Mouse (Mus musculus) hindbrain, embryonic 15.5 days (tissue): ENCODE results near the gene Sgsh. TPM values are rescaled to one million over a fixed set of nuclear protein-coding genes. Genes with fewer than 3 reads are reported as not detected.
A peak's percentile ranks its signal among the peaks of the same experiment; 100 is the strongest.

Experiments
- ATAC-seq: fragments of 200-750 bp; cut with Nextera tagmentation; 2 replicates; pipeline ENCODE4 v1.8.0; 2017; ENCODE audit warnings: low read depth, moderate number of reproducible peaks, moderate TSS enrichment; ENCODE audit not compliant: low FRiP score
- H3K27ac ChIP-seq: fragments of 300-500 bp; sonication (generic); replicated peaks from 2 replicates; pipeline ENCODE4 v1.5.1; 2015; ENCODE audit warnings: mild to moderate bottlenecking, inconsistent platforms
- H3K27me3 ChIP-seq: fragments of 300-500 bp; sonication (generic); 2 replicates; pipeline ENCODE4 v1.6.1; 2015; ENCODE audit warnings: control low read depth, inconsistent platforms
- H3K36me3 ChIP-seq: fragments of 300-500 bp; sonication (generic); 2 replicates; pipeline ENCODE4 v1.6.1; 2015; ENCODE audit warnings: control low read depth, inconsistent platforms
- H3K4me1 ChIP-seq: fragments of 300-500 bp; sonication (generic); replicated peaks from 2 replicates; pipeline ENCODE4 v1.6.1; 2015; ENCODE audit warnings: control low read depth, inconsistent platforms
- H3K4me2 ChIP-seq: fragments of 300-500 bp; sonication (generic); 2 replicates; pipeline ENCODE4 v1.6.1; 2015; ENCODE audit warnings: moderate library complexity, mild to moderate bottlenecking, inconsistent platforms
- H3K4me3 ChIP-seq: fragments of 300-500 bp; sonication (generic); 2 replicates; pipeline ENCODE4 v1.5.1; 2015; ENCODE audit warnings: mild to moderate bottlenecking, inconsistent platforms
- H3K9ac ChIP-seq: fragments of 300-500 bp; sonication (generic); 2 replicates; pipeline ENCODE4 v1.6.1; 2015; ENCODE audit warnings: inconsistent platforms
- H3K9me3 ChIP-seq: fragments of 300-500 bp; sonication (generic); 2 replicates; pipeline ENCODE4 v1.6.1; 2016; ENCODE audit warnings: control low read depth, inconsistent platforms
- WGBS: fragments of 180-500 bp; shearing (Covaris S2); methylation state at CpG from one replicate; pipeline ENCODE4 v1.1.7; 2015; 5-methylcytosine and 5-hydroxymethylcytosine counted together
- polyA plus RNA-seq: library from polyadenylated mRNA; unstranded; fragments of >200 nt; fragmentation: Nextera tagmentation; extraction: Ambion mirVana; gene quantifications from 2 replicates; pipeline ENCODE4 v1.2.1, GENCODE M21; 2015

Sgsh gene
- polyA plus RNA-seq, 1 experiment from 2014 or later: 4.4 TPM

DNA sequence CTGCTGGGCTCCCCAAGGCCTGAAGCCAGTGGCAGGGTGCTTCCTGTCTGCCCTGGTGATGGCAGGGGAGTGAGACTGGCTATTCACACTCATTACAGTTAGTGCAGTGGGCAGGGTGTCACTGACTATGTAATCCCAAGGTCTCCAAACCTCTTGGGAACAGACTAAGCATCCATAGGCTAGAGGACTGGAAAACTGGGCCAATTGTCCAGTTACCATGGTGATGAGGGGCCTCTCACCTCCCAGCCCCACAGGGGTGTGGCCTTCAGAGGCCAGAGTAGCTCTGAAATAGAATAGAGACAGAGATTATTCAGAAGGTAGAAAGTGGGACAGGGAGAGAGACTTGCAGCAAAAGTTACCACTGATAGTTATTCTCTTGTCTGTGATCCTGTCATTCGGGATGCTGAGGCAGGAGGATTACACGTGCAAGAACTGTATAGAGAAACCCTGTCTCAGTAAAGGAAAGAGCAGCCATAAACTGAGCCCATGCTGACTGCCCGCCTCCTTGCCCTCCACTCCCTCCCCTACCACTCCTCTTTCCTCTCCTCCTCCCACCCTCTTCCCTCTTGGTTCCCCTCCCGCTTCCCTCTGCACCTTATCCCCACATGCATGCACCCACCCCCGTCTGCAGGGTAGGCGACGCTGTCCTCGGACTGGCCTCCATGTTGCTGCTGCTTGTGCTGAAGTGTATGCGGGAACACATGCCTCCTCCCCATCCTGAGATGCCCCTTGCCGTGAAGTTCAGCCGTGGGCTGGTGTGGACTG lies 7.6 kb upstream of the Sgsh start:
- H3K27ac ChIP-seq: no peak overlapping the region; the same call in 1 of the 2 replicates
- peak overlapping the region; percentile 39 for H3K9ac ChIP-seq
- H3K36me3 ChIP-seq: no peaks in the 10 kb centered on the region
- no peaks in the 10 kb centered on the region for H3K27me3 ChIP-seq
- ATAC-seq: peak; percentile 71
- peak overlapping the region; percentile 26 for H3K4me3 ChIP-seq
- 27% methylated on average over 11 of the region's 11 CpGs for WGBS
- H3K4me1 ChIP-seq: peaks cover 10% of the 10 kb centered on the region; the same call in 1 of the 2 replicates
- no peaks in the 10 kb centered on the region for H3K9me3 ChIP-seq
- peak overlapping the region; percentile 50 for H3K4me2 ChIP-seq

DNA sequence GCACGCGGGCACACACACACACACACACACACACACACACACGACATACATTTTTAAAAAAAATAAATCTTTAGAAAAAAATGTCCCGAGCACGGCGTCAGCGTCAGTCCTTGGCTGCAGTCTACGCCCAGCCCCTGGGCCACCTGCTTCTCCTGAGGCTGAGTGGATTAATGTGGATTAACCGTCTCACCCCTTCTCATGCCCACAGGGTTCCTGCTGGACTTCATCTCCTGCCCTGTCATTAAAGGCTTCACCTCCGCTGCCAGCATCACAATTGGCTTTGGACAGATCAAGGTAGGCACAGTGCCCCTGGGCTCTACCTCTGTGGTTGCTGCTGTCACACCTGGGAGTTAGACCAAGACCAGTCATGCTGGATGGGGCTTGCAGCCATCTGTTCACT lies 3.8 kb upstream of the Sgsh start:
- Histone ChIP-seq H3K9me3 (no peaks in the 10 kb centered on the region), H3K4me3 (no peak overlapping the region), H3K36me3 (no peaks in the 10 kb centered on the region), H3K27me3 (no peaks in the 10 kb centered on the region), H3K9ac (no peak overlapping the region), H3K4me2 (no peak overlapping the region), H3K4me1 (peaks cover 24% of the 10 kb centered on the region), H3K27ac (no peak overlapping the region)
- ATAC-seq: no peak
- WGBS: 91% methylated on average over 10 of the region's 10 CpGs

DNA sequence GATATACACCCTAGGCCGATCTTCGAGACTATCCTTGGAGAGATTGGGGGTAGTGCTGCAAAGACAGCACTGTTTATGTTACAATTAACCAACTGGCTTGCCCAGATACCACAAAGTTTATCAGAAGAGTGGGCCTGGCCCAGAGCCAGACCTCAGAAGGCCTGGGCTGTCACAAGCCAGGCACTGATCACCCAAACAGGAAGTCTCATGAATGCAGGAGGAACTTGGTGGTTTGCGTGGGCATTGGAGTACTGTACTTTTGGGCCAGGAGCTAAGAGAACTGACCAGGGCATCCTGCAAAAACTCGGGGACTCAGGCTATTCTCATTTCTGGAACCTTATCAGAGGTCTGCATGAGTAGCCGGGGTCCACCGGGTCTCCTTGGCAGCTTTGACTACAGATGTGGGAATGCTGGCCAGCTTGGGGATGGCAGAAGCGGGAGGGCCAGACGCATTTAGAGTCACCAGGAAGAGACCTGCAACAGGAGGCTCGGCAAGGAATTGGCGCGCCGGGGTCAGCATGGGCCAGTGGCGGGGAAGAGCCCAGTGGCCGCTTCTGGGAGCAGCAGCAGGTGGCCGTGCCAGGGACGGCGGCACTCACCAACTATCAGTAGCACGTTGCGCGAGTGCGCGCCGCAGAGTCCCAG lies 416 bp downstream of the Sgsh start:
- ATAC-seq: peak; percentile 54
- WGBS: 8% methylated on average over 19 of the region's 23 CpGs
- peaks cover 14% of the 10 kb centered on the region for H3K4me1 ChIP-seq
- H3K9ac ChIP-seq: peak overlapping the region; percentile 62
- peak overlapping the region; percentile 81 for H3K4me3 ChIP-seq
- no peaks in the 10 kb centered on the region for H3K27me3 ChIP-seq
- no peaks in the 10 kb centered on the region for H3K36me3 ChIP-seq
- H3K4me2 ChIP-seq: peak overlapping the region; percentile 97
- H3K27ac ChIP-seq: peak overlapping the region; percentile 68
- H3K9me3 ChIP-seq: no peaks in the 10 kb centered on the region

DNA sequence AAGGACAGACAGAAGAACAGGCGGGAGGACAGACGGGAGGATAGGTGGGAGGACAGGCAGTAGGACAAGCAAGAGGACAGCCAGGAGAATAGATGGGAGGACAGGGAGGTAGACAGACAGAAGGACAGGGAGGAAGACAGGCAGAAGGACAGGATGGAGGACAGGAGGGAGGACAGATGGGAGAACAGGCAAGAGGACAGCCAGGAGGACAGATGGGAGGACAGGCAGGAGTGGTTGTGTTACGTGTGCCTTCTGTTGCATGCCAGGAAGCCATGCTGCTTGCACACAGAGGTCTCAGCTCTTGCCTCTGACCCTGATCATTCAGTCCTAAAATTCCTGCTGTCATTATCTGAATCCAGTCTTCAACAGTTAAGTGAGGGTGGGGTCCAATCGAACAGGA lies 1.4 kb downstream of the Sgsh start:
- H3K27ac ChIP-seq: no peak overlapping the region
- WGBS: 82% methylated on average over 4 of the region's 4 CpGs
- H3K36me3 ChIP-seq: no peaks in the 10 kb centered on the region
- no peak overlapping the region for H3K9ac ChIP-seq
- H3K4me3 ChIP-seq: no peak overlapping the region
- no peak for ATAC-seq
- H3K9me3 ChIP-seq: no peaks in the 10 kb centered on the region
- H3K4me2 ChIP-seq: no peak overlapping the region
- H3K27me3 ChIP-seq: no peaks in the 10 kb centered on the region
- H3K4me1 ChIP-seq: peaks cover 14% of the 10 kb centered on the region

DNA sequence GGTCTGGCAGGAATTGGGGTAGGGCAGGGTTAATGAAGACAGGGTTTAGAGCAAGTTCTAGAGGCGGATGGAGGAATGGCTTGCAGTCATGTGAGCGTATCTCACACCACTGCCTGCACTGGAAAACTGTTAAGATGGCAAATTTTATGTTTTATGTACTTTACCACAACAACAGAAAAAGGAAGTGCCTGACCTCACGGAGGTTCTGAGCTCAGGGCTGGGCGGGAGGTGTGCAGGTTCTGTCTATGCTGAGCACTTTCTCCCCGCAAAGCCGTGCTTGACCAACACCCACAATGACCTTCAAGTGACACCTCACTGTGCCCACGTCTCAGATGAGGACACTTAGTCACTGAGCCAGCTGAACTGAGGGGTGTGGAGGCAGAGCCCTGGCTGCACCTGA lies 3.2 kb downstream of the Sgsh start:
- Histone ChIP-seq H3K9ac (no peak overlapping the region), H3K27ac (no peak overlapping the region), H3K4me2 (no peak overlapping the region), H3K9me3 (no peaks in the 10 kb centered on the region), H3K36me3 (no peaks in the 10 kb centered on the region), H3K4me3 (no peak overlapping the region), H3K27me3 (no peaks in the 10 kb centered on the region), H3K4me1 (peaks cover 14% of the 10 kb centered on the region)
- 82% methylated on average over 7 of the region's 7 CpGs for WGBS
- ATAC-seq: no peak

DNA sequence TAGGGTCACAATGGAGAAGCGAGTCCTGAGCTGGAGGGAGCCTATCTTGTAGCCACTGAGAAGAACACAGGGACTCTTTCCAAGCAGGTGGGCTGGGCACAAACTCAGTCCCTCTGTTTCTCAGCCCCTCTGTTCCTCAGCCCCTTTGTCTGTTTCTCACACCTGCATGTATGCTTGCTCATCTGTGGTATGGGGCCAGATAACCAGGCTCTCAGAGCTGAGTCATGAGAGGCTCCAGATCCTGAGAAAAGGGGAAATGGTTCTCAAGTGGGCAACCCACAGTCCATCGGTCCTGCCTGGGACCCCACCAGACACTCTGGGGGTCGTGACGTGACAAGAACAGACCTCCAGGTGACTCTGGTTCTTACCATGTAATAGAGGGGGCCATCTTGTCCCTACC lies 8.2 kb downstream of the Sgsh start:
- no peaks in the 10 kb centered on the region for H3K36me3 ChIP-seq
- H3K4me2 ChIP-seq: no peak overlapping the region
- H3K27ac ChIP-seq: no peak overlapping the region
- no peaks in the 10 kb centered on the region for H3K4me1 ChIP-seq
- H3K4me3 ChIP-seq: no peak overlapping the region
- ATAC-seq: no peak
- no peak overlapping the region for H3K9ac ChIP-seq
- H3K27me3 ChIP-seq: no peaks in the 10 kb centered on the region
- 87% methylated on average over 4 of the region's 4 CpGs for WGBS
- H3K9me3 ChIP-seq: no peaks in the 10 kb centered on the region

DNA sequence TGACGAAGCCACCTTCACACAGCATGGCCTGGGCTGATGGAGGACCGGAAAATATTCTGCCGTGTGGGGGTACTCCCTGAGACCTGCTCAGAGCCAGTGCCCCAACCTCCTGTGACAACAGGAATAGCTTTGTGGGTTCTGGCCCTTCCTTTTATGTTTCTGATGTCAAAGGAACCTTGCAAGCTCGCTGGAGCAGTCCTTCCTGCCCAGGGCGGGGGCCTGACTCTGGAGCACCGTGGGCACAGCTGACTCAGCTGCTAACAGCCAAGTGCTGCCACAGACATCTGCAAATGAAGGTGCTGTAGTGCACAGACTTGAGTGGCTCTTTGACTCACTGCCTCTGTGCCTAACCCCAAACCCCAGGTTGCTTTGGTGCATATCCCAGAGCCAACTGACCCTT lies 10.5 kb downstream of the Sgsh start:
- Histone ChIP-seq H3K4me2 (no peak overlapping the region), H3K4me1 (no peaks in the 10 kb centered on the region), H3K9me3 (no peaks in the 10 kb centered on the region), H3K4me3 (no peak overlapping the region), H3K36me3 (no peaks in the 10 kb centered on the region), H3K27ac (no peak overlapping the region), H3K27me3 (no peaks in the 10 kb centered on the region), H3K9ac (no peak overlapping the region)
- ATAC-seq: no peak
- WGBS: 78% methylated on average over 6 of the region's 6 CpGs

DNA sequence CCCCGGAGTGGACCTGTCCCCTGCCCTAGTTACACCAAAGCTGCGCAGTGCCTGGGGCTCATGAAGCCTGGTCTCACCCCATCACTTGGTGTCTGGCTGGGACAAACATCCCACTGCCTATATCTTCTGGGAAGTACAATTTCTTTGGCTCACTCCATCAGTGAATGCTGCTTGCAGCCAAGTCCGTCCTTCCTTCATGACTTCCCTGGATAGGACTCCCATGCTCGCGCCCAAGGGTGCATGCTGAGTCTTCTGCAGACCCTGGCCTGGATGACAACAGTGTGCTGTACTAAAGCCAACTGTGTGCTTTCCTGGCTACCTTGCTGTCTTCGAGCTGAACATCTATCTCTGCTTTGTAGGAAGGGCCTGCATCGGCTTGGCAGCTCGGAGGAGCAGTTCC lies 11.2 kb downstream of the Sgsh start:
- 84% methylated on average over 8 of the region's 8 CpGs for WGBS
- Histone ChIP-seq H3K9ac (no peak overlapping the region), H3K27ac (no peak overlapping the region), H3K4me1 (no peaks in the 10 kb centered on the region), H3K4me3 (no peak overlapping the region), H3K9me3 (no peaks in the 10 kb centered on the region), H3K27me3 (no peaks in the 10 kb centered on the region), H3K4me2 (no peak overlapping the region), H3K36me3 (no peaks in the 10 kb centered on the region)
- ATAC-seq: no peak

DNA sequence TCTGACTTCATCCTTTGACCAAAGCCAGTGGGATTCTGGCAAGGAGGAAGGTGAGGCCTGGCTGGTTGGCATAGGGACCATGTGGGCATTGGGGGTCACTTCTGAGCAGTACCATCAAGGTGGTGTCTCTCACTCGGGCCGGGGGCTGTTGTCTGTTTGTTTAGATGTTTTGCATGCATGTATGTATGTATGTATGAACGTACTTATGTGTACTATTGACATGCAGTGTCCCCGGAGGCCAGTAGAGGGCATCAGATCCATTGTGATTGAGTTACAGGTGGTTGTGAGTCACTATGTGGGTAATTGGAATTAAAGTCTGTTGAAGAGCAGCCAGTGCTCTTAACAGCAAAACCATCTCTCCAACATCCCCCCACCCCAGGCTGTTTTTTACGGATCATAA lies 15.7 kb downstream of the Sgsh start:
- Histone ChIP-seq H3K27me3 (no peaks in the 10 kb centered on the region), H3K4me3 (no peak overlapping the region), H3K4me1 (no peaks in the 10 kb centered on the region), H3K9me3 (no peaks in the 10 kb centered on the region), H3K9ac (no peak overlapping the region), H3K4me2 (no peak overlapping the region), H3K36me3 (no peaks in the 10 kb centered on the region), H3K27ac (no peak overlapping the region)
- 7% methylated on average over 5 of the region's 5 CpGs for WGBS
- ATAC-seq: peak; percentile 45; the same call in 1 of the 2 replicates

DNA sequence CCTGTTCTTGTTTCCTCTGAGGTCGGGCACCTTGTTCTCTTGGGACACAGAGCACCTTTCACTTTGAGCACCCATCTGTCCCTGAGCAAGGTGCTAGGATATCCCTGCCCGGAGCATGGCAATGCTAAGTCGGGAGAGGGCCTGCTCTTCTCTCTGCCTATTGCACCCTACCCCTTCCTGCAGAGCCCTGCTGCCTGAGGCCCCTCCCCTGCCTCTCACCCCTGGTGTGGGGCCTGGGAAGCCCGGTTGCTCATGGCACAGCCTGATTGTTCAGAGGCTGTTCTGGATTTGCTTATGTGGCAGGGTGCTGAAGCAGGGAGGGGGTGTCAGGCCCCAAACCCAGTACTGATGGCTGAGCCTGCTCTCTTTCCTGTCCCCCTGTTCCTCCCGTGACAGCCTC lies 16.2 kb downstream of the Sgsh start:
- Histone ChIP-seq H3K4me2 (no peak overlapping the region), H3K4me1 (no peaks in the 10 kb centered on the region), H3K4me3 (no peak overlapping the region), H3K36me3 (no peaks in the 10 kb centered on the region), H3K27ac (no peak overlapping the region), H3K9me3 (no peaks in the 10 kb centered on the region), H3K9ac (no peak overlapping the region), H3K27me3 (no peaks in the 10 kb centered on the region)
- WGBS: 45% methylated on average over 5 of the region's 5 CpGs
- peak; percentile 51; the same call in 1 of the 2 replicates for ATAC-seq

DNA sequence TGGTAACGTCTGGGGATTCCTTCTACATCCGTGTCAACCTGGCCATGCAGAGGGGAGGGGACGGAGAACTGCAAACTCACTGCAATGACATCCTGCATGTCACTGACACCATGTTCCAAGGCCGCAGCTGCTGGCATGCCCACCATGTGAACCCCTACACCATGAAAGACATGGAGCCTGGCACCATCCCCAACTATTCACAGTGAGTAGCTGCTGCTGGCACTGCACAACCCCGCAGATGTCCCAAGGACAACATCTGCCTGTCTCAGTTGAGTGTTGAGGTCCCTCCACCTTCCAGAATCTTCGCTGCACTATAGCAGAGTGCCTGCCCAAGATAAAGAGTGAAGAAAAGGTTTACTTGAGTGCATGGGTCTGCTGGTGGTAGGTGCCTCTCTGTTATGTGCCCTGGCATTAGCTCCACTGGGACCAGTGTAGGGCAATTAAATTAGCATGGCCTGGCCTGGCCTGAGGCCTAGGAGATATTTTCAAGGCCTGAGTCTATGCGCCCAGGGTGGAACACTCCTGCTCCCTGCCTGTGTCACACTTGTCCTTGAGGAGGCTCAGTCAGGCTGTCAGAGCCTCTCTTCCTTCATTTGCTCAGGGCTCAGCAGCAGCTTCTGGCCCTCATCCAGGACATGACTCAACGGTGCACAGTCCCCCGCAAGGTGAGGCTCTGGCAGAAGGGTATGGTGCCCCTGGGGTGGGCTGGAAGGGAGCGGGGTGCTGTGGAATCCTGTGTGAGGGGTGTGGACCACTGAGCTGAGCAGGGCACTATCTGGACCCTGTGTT lies 16.9 kb downstream of the Sgsh start:
- Histone ChIP-seq H3K36me3 (no peaks in the 10 kb centered on the region), H3K27me3 (no peaks in the 10 kb centered on the region), H3K9ac (no peak overlapping the region), H3K27ac (no peak overlapping the region), H3K4me3 (no peak overlapping the region), H3K4me2 (no peak overlapping the region), H3K9me3 (no peaks in the 10 kb centered on the region), H3K4me1 (no peaks in the 10 kb centered on the region)
- 0 out of 2 replicates have a peak, but pooled peaks have one; percentile 30 for ATAC-seq
- 83% methylated on average over 10 of the region's 10 CpGs for WGBS

DNA sequence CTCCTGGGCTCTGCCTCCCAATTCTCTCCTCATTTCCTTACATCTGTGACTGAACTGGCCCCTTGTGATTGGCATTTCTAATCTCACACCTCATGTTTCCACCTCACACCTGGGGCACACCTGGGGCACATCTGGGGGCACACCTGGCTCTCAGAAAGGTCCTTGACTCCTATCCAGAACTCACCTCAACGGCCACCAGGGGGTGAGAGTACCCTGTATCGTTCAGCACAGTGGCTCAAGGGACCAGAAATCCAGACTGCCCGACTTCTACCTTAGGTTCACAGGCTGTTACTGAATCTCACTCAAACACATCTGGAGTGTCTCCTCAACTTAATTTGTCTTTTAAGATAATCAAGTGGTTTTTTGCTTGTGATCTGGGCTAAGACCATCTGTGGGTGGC lies 23.4 kb downstream of the Sgsh start:
- ATAC-seq: no peak
- Histone ChIP-seq H3K27ac (no peak overlapping the region), H3K4me2 (no peak overlapping the region), H3K36me3 (no peaks in the 10 kb centered on the region), H3K4me3 (no peak overlapping the region), H3K9ac (no peak overlapping the region), H3K27me3 (no peaks in the 10 kb centered on the region), H3K4me1 (no peaks in the 10 kb centered on the region), H3K9me3 (no peaks in the 10 kb centered on the region)
- WGBS: 57% methylated on average over 3 of the region's 3 CpGs
